Mouse (Mus musculus) liver, adult 2 months (tissue): ENCODE results near the gene Shld2.

Source experiments
- CTCF ChIP-seq: fragments of 200-500 bp; IDR thresholded peaks from 2 replicates; pipeline ENCODE4 v1.5.1; 2011; ENCODE audit warnings: low read depth, low read length, control low read depth
- POLR2A ChIP-seq: fragments of 200-500 bp; IDR thresholded peaks from 2 replicates; pipeline ENCODE4 v1.6.1; 2011; ENCODE audit warnings: low read length, control low read depth; ENCODE audit not compliant: insufficient read depth; ENCODE audit errors: extremely low read depth

DNA sequence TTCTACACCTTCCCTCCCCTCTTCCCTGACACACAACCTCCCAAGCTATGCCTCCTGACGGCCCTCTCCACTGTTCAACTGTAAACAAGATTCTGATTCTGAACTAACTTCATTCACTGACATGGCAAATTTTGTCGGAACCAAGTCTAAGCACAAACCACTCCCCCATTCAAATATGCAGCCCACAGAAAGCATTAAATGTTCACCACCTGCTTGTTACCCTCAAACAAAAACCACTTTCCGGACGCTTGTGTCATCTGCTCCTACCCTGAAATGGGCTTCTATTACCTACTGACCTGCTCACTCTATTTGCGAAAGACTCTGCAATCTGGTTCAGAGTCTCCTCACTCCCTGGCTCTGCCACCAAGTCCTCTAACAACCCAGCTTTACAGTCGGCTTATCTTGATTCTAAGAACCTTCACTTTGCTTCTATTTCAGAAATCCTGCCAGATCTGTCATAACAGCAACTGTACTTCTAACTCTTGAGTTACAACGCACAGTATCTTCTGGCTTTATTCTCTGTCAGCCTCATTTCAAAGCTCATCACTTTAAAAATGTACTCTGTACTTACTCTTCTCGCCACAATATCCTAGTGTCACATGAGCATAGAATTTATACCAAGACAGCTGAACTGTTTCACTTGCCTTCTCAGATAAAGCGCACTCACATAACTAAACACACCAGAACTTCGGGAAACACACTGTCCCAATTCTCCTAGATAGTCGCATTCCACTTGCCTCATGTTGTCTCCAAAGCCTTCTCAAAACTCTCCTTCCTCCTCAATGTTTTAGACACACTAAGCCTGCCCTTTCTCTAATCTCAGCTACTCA, 11.2 kb downstream of the Shld2 start:
- TF ChIP-seq CTCF (no peak), POLR2A (no peak)
